Mouse (Mus musculus): ENCODE measurements around the gene Zfp605. TPM values are rescaled to one million over a fixed set of nuclear protein-coding genes. Genes with fewer than 3 reads are reported as not detected.

Gene Zfp605
- polyA plus RNA-seq, 1 experiment from 2014 or later = 3.3 TPM

GRCm38 (mm10) chr5:110140424-110140823 is 30.5 kb downstream of the Zfp605 start:
- TF ChIP-seq CTCF (IDR thresholded peaks at IDR 0.05; ENCODE audit: low read depth) = no peak
- Histone ChIP-seq H3K27me3 (ENCODE audit: insufficient read depth, low read length) (no peaks in the 10 kb centered on the region), H3K27ac (ENCODE audit: low read depth) (no peak overlapping the region), H3K9me3 (ENCODE audit: low read depth, low read length) (no peaks in the 10 kb centered on the region), H3K36me3 (ENCODE audit: insufficient read depth) (peaks cover 43% of the 10 kb centered on the region), H3K9ac (no peak overlapping the region), H3K4me1 (ENCODE audit: insufficient read depth) (no peaks in the 10 kb centered on the region), H3K4me2 (no peak overlapping the region), H3K4me3 (ENCODE audit: low read depth, low read length) (no peak overlapping the region)
- WGBS = 82% methylated on average over 7 of the region's 7 CpGs
- DNase-seq = no peak
- no peak for ATAC-seq (ENCODE audit: insufficient read depth)

- peaks cover 57% of the 10 kb centered on the region for H3K36me3 ChIP-seq (ENCODE audit: insufficient read depth)
- WGBS = 87% methylated on average over 2 of the region's 2 CpGs
Measured at GRCm38 (mm10) chr5:110142309-110142708, 32.4 kb downstream of the Zfp605 start.

DNA sequence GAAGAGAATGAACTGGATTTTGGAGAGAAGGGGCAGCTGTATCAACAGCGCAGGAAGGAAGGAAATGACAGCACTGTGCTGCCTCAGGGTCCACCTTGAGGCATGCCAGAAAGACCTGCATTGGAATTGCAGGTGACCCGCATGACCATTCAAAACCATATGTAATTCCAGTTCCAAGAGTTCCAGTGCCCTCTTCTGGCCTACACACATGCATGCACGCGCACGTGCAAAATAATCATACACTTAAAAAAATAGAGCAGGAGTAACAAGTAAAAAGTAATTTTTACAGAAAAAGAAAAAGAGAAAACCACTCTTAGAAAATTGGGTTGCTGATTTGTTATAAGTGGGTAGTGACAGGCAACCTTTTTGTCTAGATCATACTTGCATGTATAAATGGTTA is 33.1 kb downstream of the Zfp605 start:
- Histone ChIP-seq H3K9ac (no peak overlapping the region), H3K9me3 (ENCODE audit: low read depth, low read length) (no peaks in the 10 kb centered on the region), H3K4me2 (no peak overlapping the region), H3K27ac (ENCODE audit: low read depth) (no peak overlapping the region), H3K4me3 (ENCODE audit: low read depth, low read length) (no peak overlapping the region), H3K27me3 (ENCODE audit: insufficient read depth, low read length) (no peaks in the 10 kb centered on the region), H3K36me3 (ENCODE audit: insufficient read depth) (peaks cover 62% of the 10 kb centered on the region), H3K4me1 (ENCODE audit: insufficient read depth) (no peaks in the 10 kb centered on the region)
- WGBS = 85% methylated on average over 5 of the region's 5 CpGs
- peak; percentile 46 for TF ChIP-seq CTCF (IDR thresholded peaks at IDR 0.05; ENCODE audit: low read depth)
- ATAC-seq (ENCODE audit: insufficient read depth) (no peak), DNase-seq (peak; percentile 42)

More at GRCm38 (mm10) chr5:110142309-110142708, 32.4 kb downstream of the Zfp605 start:
- TF ChIP-seq CTCF (IDR thresholded peaks at IDR 0.05; ENCODE audit: low read depth) = no peak
- no peaks in the 10 kb centered on the region for H3K9me3 ChIP-seq (ENCODE audit: low read depth, low read length)
- no peak for DNase-seq
- no peak overlapping the region for H3K4me3 ChIP-seq (ENCODE audit: low read depth, low read length)
- no peak overlapping the region for H3K27ac ChIP-seq (ENCODE audit: low read depth)
- ATAC-seq (ENCODE audit: insufficient read depth) = no peak
- no peak overlapping the region for H3K9ac ChIP-seq
- no peaks in the 10 kb centered on the region for H3K27me3 ChIP-seq (ENCODE audit: insufficient read depth, low read length)
- no peak overlapping the region for H3K4me2 ChIP-seq
- no peaks in the 10 kb centered on the region for H3K4me1 ChIP-seq (ENCODE audit: insufficient read depth)

GRCm38 (mm10) chr5:110169374-110169773 is 59.5 kb downstream of the Zfp605 start:
- Histone ChIP-seq H3K27ac (ENCODE audit: low read depth) (no peak overlapping the region), H3K4me2 (no peak overlapping the region), H3K36me3 (ENCODE audit: insufficient read depth) (peaks cover 60% of the 10 kb centered on the region), H3K4me1 (ENCODE audit: insufficient read depth) (no peaks in the 10 kb centered on the region), H3K9me3 (ENCODE audit: low read depth, low read length) (no peaks in the 10 kb centered on the region), H3K9ac (no peak overlapping the region), H3K27me3 (ENCODE audit: insufficient read depth, low read length) (no peaks in the 10 kb centered on the region), H3K4me3 (ENCODE audit: low read depth, low read length) (no peak overlapping the region)
- no peak for TF ChIP-seq CTCF (IDR thresholded peaks at IDR 0.05; ENCODE audit: low read depth)
- no peak for DNase-seq
- WGBS = 89% methylated on average over 4 of the region's 4 CpGs
- ATAC-seq (ENCODE audit: insufficient read depth) = no peak

DNA sequence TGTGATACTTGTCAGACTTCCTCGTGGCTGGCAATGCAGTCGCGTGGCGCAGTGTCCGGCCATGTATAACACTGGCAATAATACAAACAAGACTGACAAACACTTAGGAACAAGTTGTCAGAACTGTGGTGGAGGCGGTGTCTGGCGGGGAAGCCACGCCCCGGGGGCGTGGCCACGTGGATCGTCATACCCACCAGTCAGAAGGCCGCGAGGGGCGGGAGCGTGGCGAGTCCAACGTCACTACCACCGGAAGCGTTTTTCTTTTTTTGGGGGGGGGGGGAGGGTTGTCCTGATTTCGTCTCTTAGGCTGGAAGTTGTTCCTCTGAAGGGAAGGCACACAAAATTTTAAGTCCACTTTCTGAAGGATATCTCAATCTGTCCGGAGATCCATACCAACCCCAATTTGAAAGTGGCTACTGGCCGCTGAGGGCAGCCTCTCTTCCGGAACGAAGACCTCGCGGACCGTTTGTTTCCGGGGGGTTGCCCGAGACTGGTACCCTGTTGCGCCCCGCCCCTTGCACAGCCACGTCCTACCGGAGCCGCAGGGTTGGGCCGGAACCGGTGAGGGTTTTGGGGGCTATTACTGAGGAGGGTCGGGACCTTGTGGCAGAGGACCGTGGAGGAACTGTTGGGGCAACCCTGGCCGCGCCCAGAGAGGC is 66.6 kb downstream of the Zfp605 start, which contains the start of gene Golga3:
TSS of gene Golga3 (plus strand) at position 340 of the 659 bp plus-strand sequence.
- DNase-seq (peak; percentile 98), ATAC-seq (ENCODE audit: insufficient read depth) (peak; percentile 98)
- peak within 1 kb of the TSS; percentile 95 for H3K4me3 ChIP-seq (ENCODE audit: low read depth, low read length)
- peak within 1 kb of the TSS; percentile 88 for H3K9ac ChIP-seq
- no peaks in the 10 kb centered on the region; the same call in 1 of the 2 replicates for H3K36me3 ChIP-seq (ENCODE audit: insufficient read depth)
- peaks cover 4% of the 10 kb centered on the region; the same call in 1 of the 2 replicates for H3K4me1 ChIP-seq (ENCODE audit: insufficient read depth)
- no peak for TF ChIP-seq CTCF (IDR thresholded peaks at IDR 0.05; ENCODE audit: low read depth)
- peak within 1 kb of the TSS; percentile 74 for H3K4me2 ChIP-seq
- H3K27ac ChIP-seq (ENCODE audit: low read depth) = peak within 1 kb of the TSS; percentile 70
- H3K9me3 ChIP-seq (ENCODE audit: low read depth, low read length) = no peaks in the 10 kb centered on the region
- WGBS = under 1% methylated on average over 41 of the region's 41 CpGs
- H3K27me3 ChIP-seq (ENCODE audit: insufficient read depth, low read length) = no peaks in the 10 kb centered on the region

GRCm38 (mm10) chr5:110177021-110177420 is 67.1 kb downstream of the Zfp605 start:
- Histone ChIP-seq H3K4me2 (peak overlapping the region; percentile 74), H3K27me3 (ENCODE audit: insufficient read depth, low read length) (no peaks in the 10 kb centered on the region), H3K4me3 (ENCODE audit: low read depth, low read length) (peak overlapping the region; percentile 95), H3K9ac (peak overlapping the region; percentile 88), H3K27ac (ENCODE audit: low read depth) (peak overlapping the region; percentile 70), H3K4me1 (ENCODE audit: insufficient read depth) (peaks cover 4% of the 10 kb centered on the region; the same call in 1 of the 2 replicates), H3K9me3 (ENCODE audit: low read depth, low read length) (no peaks in the 10 kb centered on the region), H3K36me3 (ENCODE audit: insufficient read depth) (peaks cover 5% of the 10 kb centered on the region; the same call in 1 of the 2 replicates)
- 1% methylated on average over 19 of the region's 19 CpGs for WGBS
- DNase-seq = no peak
- ATAC-seq (ENCODE audit: insufficient read depth) = peak; percentile 22; the same call in 1 of the 2 replicates
- no peak for TF ChIP-seq CTCF (IDR thresholded peaks at IDR 0.05; ENCODE audit: low read depth)

GRCm38 (mm10) chr5:110178628-110179027 is 68.7 kb downstream of the Zfp605 start:
- no peak overlapping the region for H3K9ac ChIP-seq
- H3K27ac ChIP-seq (ENCODE audit: low read depth) = no peak overlapping the region
- H3K4me3 ChIP-seq (ENCODE audit: low read depth, low read length) = no peak overlapping the region
- TF ChIP-seq CTCF (IDR thresholded peaks at IDR 0.05; ENCODE audit: low read depth) = no peak
- H3K4me1 ChIP-seq (ENCODE audit: insufficient read depth) = peaks cover 4% of the 10 kb centered on the region; the same call in 1 of the 2 replicates
- ATAC-seq (ENCODE audit: insufficient read depth) (no peak), DNase-seq (no peak)
- H3K36me3 ChIP-seq (ENCODE audit: insufficient read depth) = peaks cover 11% of the 10 kb centered on the region; the same call in 1 of the 2 replicates
- H3K4me2 ChIP-seq = no peak overlapping the region
- H3K9me3 ChIP-seq (ENCODE audit: low read depth, low read length) = no peaks in the 10 kb centered on the region
- WGBS = 82% methylated on average over 2 of the region's 2 CpGs
- no peaks in the 10 kb centered on the region for H3K27me3 ChIP-seq (ENCODE audit: insufficient read depth, low read length)

Other genes starting within 250 kb of the Zfp605 start
- 0.74 and 0.91 TPM in 2 replicates for gene Gm15446, start 186.7 kb upstream of the Zfp605 start, polyA plus RNA-seq (2014; fragmentation: Nextera tagmentation; extraction: Ambion mirVana)
- 22.8 TPM in 2 replicates for gene Zfp932, start 113.6 kb upstream of the Zfp605 start, polyA plus RNA-seq (2014; fragmentation: Nextera tagmentation; extraction: Ambion mirVana)
- 3.3 and 7.2 TPM in 2 replicates for gene Gm17655, start 37.6 kb upstream of the Zfp605 start, polyA plus RNA-seq (2014; fragmentation: Nextera tagmentation; extraction: Ambion mirVana)
- 1.9 and 2.2 TPM in 2 replicates for gene Gm35315, start 15.7 kb upstream of the Zfp605 start, polyA plus RNA-seq (2014; fragmentation: Nextera tagmentation; extraction: Ambion mirVana)
- 2.2 TPM in 2 replicates for gene Plcxd1, start 10.1 kb upstream of the Zfp605 start, polyA plus RNA-seq (2014; fragmentation: Nextera tagmentation; extraction: Ambion mirVana)
- 26.2 and 29.8 TPM in 2 replicates for gene Gtpbp6, start 1.9 kb upstream of the Zfp605 start, polyA plus RNA-seq (2014; fragmentation: Nextera tagmentation; extraction: Ambion mirVana)
- gene Chfr, start 25.8 kb downstream of the Zfp605 start, polyA plus RNA-seq (2014; fragmentation: Nextera tagmentation; extraction: Ambion mirVana) = 41.8 and 42.3 TPM in 2 replicates
- gene Golga3, start 66.6 kb downstream of the Zfp605 start, polyA plus RNA-seq (2014; fragmentation: Nextera tagmentation; extraction: Ambion mirVana) = 26.6 and 28.3 TPM in 2 replicates
- gene Ankle2, start 120.9 kb downstream of the Zfp605 start, polyA plus RNA-seq (2014; fragmentation: Nextera tagmentation; extraction: Ambion mirVana) = 35.5 and 39.8 TPM in 2 replicates
- 72.9 and 74.0 TPM in 2 replicates for gene Pgam5, start 159.8 kb downstream of the Zfp605 start, polyA plus RNA-seq (2014; fragmentation: Nextera tagmentation; extraction: Ambion mirVana)
- gene Pxmp2, start 176.1 kb downstream of the Zfp605 start, polyA plus RNA-seq (2014; fragmentation: Nextera tagmentation; extraction: Ambion mirVana) = 8.5 and 9.4 TPM in 2 replicates
- gene Pole, start 176.2 kb downstream of the Zfp605 start, polyA plus RNA-seq (2014; fragmentation: Nextera tagmentation; extraction: Ambion mirVana) = 43.9 and 44.9 TPM in 2 replicates
- 14.1 and 15.4 TPM in 2 replicates for gene P2rx2, start 233.1 kb downstream of the Zfp605 start, polyA plus RNA-seq (2014; fragmentation: Nextera tagmentation; extraction: Ambion mirVana)
- gene Lrcol1, start 234.6 kb downstream of the Zfp605 start, polyA plus RNA-seq (2014; fragmentation: Nextera tagmentation; extraction: Ambion mirVana) = 2.4 and 2.6 TPM in 2 replicates